Mouse (Mus musculus): Measurements from ENCODE around the gene Cep126. TPM values are rescaled to one million over a fixed set of nuclear protein-coding genes. Genes with fewer than 3 reads are reported as not detected.

The Cep126 gene
- polyA plus RNA-seq, 1 experiment from 2014 or later = 4.6 TPM

- Histone ChIP-seq H3K4me1 (no peaks in the 10 kb centered on the region), H3K9me3 (no peaks in the 10 kb centered on the region), H3K27ac (no peak overlapping the region), H3K9ac (no peak overlapping the region), H3K27me3 (no peaks in the 10 kb centered on the region), H3K36me3 (replicated peaks) (no peaks in the 10 kb centered on the region), H3K4me3 (replicated peaks) (no peak overlapping the region), H3K4me2 (no peak overlapping the region)
- 88% methylated on average over 3 of the region's 3 CpGs for WGBS
- no peak for ATAC-seq (ENCODE audit: low FRiP score)
Measured at GRCm38 (mm10) chr9:8059636-8060035, 74.5 kb downstream of the Cep126 start.

- Histone ChIP-seq H3K36me3 (replicated peaks) (no peaks in the 10 kb centered on the region), H3K9ac (no peak overlapping the region), H3K4me2 (no peak overlapping the region), H3K4me1 (no peaks in the 10 kb centered on the region), H3K27ac (no peak overlapping the region), H3K27me3 (no peaks in the 10 kb centered on the region), H3K9me3 (no peaks in the 10 kb centered on the region), H3K4me3 (replicated peaks) (no peak overlapping the region)
- WGBS = 63% methylated on average over 1 of the region's 1 CpGs
- ATAC-seq (ENCODE audit: low FRiP score) = no peak
Measured at GRCm38 (mm10) chr9:8054831-8055230, 79.3 kb downstream of the Cep126 start.

GRCm38 (mm10) chr9:8043044-8043387 lies 91.1 kb downstream of the Cep126 start:
- peak; percentile 61 for ATAC-seq (ENCODE audit: low FRiP score)
- Histone ChIP-seq H3K9ac (0 out of 2 replicates have a peak overlapping the region, but pooled peaks have one; percentile 76), H3K4me2 (peak overlapping the region; percentile 71)

GRCm38 (mm10) chr9:8042338-8043043 lies 91.6 kb downstream of the Cep126 start, which contains the start of gene Cfap300:
TSS of gene Cfap300 (minus strand) at chr9:8042823.
- peak within 1 kb of the TSS; percentile 76 for H3K9ac ChIP-seq
- peak; percentile 98 for ATAC-seq (ENCODE audit: low FRiP score)

More at GRCm38 (mm10) chr9:8043044-8043387, 91.1 kb downstream of the Cep126 start:
- H3K27ac ChIP-seq = peak overlapping the region; percentile 63; the same call in 1 of the 2 replicates
- H3K27me3 ChIP-seq = no peaks in the 10 kb centered on the region
- H3K4me3 ChIP-seq (replicated peaks) = peak overlapping the region; percentile 70
- no peaks in the 10 kb centered on the region for H3K36me3 ChIP-seq (replicated peaks)
- H3K9me3 ChIP-seq = no peaks in the 10 kb centered on the region
- WGBS = 15% methylated on average over 5 of the region's 5 CpGs
- H3K4me1 ChIP-seq = peaks cover 11% of the 10 kb centered on the region

GRCm38 (mm10) chr9:8035546-8035945 lies 98.5 kb downstream of the Cep126 start:
- H3K9ac ChIP-seq = no peak overlapping the region
- 41% methylated on average over 7 of the region's 7 CpGs for WGBS
- no peak overlapping the region for H3K4me3 ChIP-seq (replicated peaks)
- H3K4me2 ChIP-seq = no peak overlapping the region
- no peaks in the 10 kb centered on the region for H3K27me3 ChIP-seq
- H3K36me3 ChIP-seq (replicated peaks) = no peaks in the 10 kb centered on the region
- H3K4me1 ChIP-seq = peaks cover 6% of the 10 kb centered on the region; the same call in 1 of the 2 replicates
- no peak overlapping the region for H3K27ac ChIP-seq
- ATAC-seq (ENCODE audit: low FRiP score) = peak; percentile 61; the same call in 1 of the 2 replicates
- H3K9me3 ChIP-seq = no peaks in the 10 kb centered on the region

More at GRCm38 (mm10) chr9:8042338-8043043, 91.6 kb downstream of the Cep126 start, which contains the start of gene Cfap300:
- Histone ChIP-seq H3K4me1 (peaks cover 11% of the 10 kb centered on the region), H3K36me3 (replicated peaks) (no peaks in the 10 kb centered on the region), H3K27ac (peak within 1 kb of the TSS; percentile 82), H3K9me3 (no peaks in the 10 kb centered on the region), H3K4me3 (replicated peaks) (peak within 1 kb of the TSS; percentile 70), H3K27me3 (no peaks in the 10 kb centered on the region), H3K4me2 (peak within 1 kb of the TSS; percentile 71)
- WGBS = under 1% methylated on average over 39 of the region's 39 CpGs

GRCm38 (mm10) chr9:8035091-8035490 lies 99.0 kb downstream of the Cep126 start:
- Histone ChIP-seq H3K4me3 (replicated peaks) (no peak overlapping the region), H3K9ac (no peak overlapping the region), H3K4me1 (peaks cover 6% of the 10 kb centered on the region; the same call in 1 of the 2 replicates), H3K27ac (no peak overlapping the region), H3K36me3 (replicated peaks) (no peaks in the 10 kb centered on the region), H3K27me3 (no peaks in the 10 kb centered on the region), H3K4me2 (no peak overlapping the region), H3K9me3 (no peaks in the 10 kb centered on the region)
- WGBS = 56% methylated on average over 4 of the region's 4 CpGs
- no peak for ATAC-seq (ENCODE audit: low FRiP score)

GRCm38 (mm10) chr9:8034143-8034542 lies 100.0 kb downstream of the Cep126 start:
- Histone ChIP-seq H3K4me2 (no peak overlapping the region), H3K27me3 (no peaks in the 10 kb centered on the region), H3K9me3 (no peaks in the 10 kb centered on the region), H3K9ac (no peak overlapping the region), H3K4me3 (replicated peaks) (no peak overlapping the region), H3K4me1 (peaks cover 6% of the 10 kb centered on the region; the same call in 1 of the 2 replicates), H3K27ac (no peak overlapping the region), H3K36me3 (replicated peaks) (no peaks in the 10 kb centered on the region)
- ATAC-seq (ENCODE audit: low FRiP score) = no peak
- 85% methylated on average over 1 of the region's 1 CpGs for WGBS

- Histone ChIP-seq H3K9me3 (no peaks in the 10 kb centered on the region), H3K36me3 (replicated peaks) (no peaks in the 10 kb centered on the region)
- peak; percentile 27; the same call in 1 of the 2 replicates for ATAC-seq (ENCODE audit: low FRiP score)
Measured at GRCm38 (mm10) chr9:8032847-8033246, 101.2 kb downstream of the Cep126 start.

More at GRCm38 (mm10) chr9:8032847-8033246, 101.2 kb downstream of the Cep126 start:
- 81% methylated on average over 5 of the region's 5 CpGs for WGBS
- no peak overlapping the region for H3K4me2 ChIP-seq
- peaks cover 6% of the 10 kb centered on the region; the same call in 1 of the 2 replicates for H3K4me1 ChIP-seq
- no peaks in the 10 kb centered on the region for H3K27me3 ChIP-seq
- no peak overlapping the region for H3K4me3 ChIP-seq (replicated peaks)
- H3K27ac ChIP-seq = no peak overlapping the region
- H3K9ac ChIP-seq = no peak overlapping the region

Other genes starting within 250 kb of the Cep126 start
- gene Yap1, start 129.7 kb downstream of the Cep126 start, polyA plus RNA-seq (2016; fragmentation: Nextera tagmentation; extraction: Ambion mirVana) = 29.3 and 31.6 TPM in 2 replicates
- 16.5 and 18.6 TPM in 2 replicates for gene Cfap300, start 91.5 kb downstream of the Cep126 start, polyA plus RNA-seq (2016; fragmentation: Nextera tagmentation; extraction: Ambion mirVana)

Data from forebrain, embryonic 12.5 days (tissue).